Mouse (Mus musculus) spleen, postnatal 14 days (tissue): Measurements from ENCODE around the gene Slc5a2.

Experiments
- DNase-seq, 2 experiments: peaks; one replicate each; pipeline ENCODE4 v3.0.0; 2021 to 2022; ENCODE audit warnings: low spot score in 2 of 2

Gene Slc5a2

GRCm38 (mm10) chr7:128265411-128265810, at the start of gene Slc5a2:
Slc5a2 (plus strand) TSS chr7:128265657.
- DNase-seq, result no peak

- no peak for DNase-seq
Measured at GRCm38 (mm10) chr7:128219952-128220351, 45.5 kb upstream of the Slc5a2 start.

GRCm38 (mm10) chr7:128220936-128221335, 44.5 kb upstream of the Slc5a2 start:
- DNase-seq, result no peak

GRCm38 (mm10) chr7:128231741-128232140, 33.7 kb upstream of the Slc5a2 start:
- no peak for DNase-seq

- DNase-seq, result no peak
Measured at GRCm38 (mm10) chr7:128234796-128235195, 30.7 kb upstream of the Slc5a2 start.

DNA sequence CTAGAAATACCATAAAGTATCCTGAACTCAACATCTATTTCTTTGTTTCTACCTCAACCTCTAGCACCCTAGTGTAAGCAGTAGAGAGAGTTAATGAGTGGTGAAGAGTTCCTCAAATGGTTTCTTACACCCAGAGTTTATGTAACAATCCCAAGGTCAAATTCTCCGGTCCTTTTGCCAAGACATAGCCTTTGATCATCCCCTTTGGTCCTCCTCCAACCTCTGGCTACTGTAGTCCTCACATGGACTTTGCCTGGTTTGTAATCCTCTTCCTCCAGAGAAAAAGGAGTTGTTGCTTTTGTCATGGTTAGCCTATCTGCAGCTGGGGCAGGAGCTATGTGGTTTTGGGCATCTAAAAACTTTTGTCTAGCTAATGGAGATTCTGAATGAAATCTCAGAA, 30.0 kb upstream of the Slc5a2 start:
- DNase-seq, result no peak

- DNase-seq, result no peak
Measured at GRCm38 (mm10) chr7:128236426-128236825, 29.0 kb upstream of the Slc5a2 start.

DNA sequence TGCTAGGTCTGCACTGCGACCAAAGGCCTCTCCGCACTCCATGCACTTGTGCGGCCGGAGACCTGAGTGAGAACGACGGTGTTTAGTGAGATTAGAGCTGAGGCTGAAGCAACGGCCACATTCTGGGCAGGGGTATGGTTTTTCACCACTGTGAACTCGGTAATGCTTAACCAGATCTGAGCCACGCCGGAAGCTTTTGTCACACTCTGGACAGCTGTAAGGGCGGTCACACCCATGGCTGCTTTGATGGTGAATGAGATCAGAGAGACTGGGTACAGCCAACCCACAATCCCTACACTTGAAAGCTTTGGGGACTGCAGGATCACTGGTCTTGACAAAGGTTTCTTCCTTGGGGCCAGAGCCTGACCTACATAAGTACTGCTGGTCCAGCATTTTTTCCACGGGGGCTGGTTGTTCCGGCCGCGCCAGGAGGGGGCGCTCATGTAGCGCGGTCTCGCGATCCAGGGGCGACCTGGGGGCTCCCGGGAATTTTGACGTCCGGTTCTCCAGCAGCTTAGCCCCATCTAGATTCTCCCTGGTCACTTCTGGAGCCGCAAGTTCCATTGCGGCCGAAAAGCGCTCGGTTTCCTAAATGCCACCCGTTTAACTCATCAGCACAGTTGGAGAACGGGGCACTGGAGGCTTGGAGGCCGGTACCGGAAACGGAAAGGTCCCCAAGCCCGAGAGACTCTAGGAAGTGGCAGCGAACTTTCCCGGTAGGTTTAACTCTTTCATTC, 28.4 kb upstream of the Slc5a2 start, which contains the start of gene Armc5:
Armc5 (plus strand) TSS at position 487 of the 737 bp plus-strand sequence.
- DNase-seq, result peak; percentile 71 to 83

DNA sequence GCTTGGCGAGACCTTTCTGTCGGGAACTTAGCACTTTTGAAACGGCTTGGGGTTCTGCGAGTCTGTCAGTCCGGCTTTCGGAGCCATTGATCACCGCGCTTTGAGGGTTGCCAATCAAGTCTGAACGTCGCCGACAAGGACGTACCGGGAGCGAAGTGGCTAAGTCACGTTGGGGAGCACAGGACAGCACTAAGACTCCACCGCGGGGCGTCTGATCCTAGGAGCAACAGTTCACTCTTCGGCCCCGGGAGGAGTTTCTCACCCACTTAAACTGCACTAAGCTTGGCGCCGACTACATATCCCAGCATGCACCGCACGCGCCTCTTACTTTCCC, 27.9 kb upstream of the Slc5a2 start:
- no peak for DNase-seq

DNA sequence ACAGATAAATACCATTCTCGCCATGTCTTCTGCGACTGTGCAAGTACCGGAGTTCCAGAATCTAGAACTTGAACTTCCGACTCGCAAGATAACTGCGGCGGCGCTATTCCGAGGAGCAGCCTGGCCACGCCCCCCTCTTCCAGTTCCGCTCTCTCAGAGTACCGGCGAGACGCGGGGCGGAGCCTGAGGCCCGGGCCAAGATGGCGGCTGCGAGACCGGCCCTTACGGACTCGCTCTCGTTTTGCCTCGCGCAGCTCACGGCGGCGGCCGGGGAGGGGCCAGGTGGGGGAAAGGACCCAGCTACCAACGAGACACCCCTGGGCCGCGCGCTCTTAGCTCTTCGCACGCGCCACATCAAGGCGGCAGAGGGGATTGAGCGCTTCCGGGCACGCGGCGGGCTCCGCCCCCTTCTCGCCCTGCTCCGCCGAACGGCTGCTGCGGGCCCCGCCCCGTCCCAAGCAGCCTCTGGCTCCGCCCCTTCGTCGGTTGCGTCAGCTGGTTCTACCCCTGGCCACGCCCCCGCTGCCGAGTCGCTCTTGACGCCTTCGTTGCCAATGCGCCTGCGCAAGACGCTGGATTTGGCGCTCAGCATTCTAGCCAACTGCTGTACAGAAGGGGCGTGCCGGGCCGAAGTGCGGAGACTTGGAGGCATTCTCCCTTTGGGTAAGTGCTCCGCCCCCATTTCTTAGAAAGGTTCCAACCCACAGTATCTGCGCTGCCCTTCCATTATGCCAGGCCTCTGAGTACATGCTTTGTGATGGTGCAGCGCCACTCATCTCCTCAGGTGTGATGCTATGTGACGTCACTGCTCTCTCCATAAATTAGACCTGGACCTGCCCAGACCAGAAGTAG, 27.3 kb upstream of the Slc5a2 start, which contains the start of gene 9130023H24Rik:
9130023H24Rik (minus strand) TSS at position 105 of the 852 bp plus-strand sequence.
- DNase-seq, result peak; percentile 100

- peak in 1 of 2 experiments; percentile 50 for DNase-seq
Measured at GRCm38 (mm10) chr7:128238991-128239390, 26.5 kb upstream of the Slc5a2 start.

GRCm38 (mm10) chr7:128240131-128240784, 25.2 kb upstream of the Slc5a2 start:
- no peak for DNase-seq

DNA sequence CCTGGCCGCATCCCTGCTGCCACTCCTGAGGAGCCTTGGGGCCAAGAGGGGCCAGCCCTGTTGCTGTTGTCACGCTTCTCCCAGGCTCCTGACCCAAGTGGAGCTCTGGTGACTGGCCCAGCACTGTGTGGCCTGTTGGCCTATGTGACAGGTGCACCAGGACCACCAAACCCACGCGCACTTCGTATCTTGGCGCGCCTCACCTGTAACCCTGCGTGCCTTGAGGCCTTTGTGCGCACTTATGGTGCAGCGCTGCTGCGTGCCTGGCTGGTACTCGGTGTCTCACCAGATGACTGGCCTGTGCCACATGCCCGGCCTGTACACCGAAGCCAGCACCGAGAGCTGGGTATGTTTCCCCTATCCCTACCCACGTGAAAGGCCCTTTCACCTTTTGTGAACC, 23.1 kb upstream of the Slc5a2 start:
- DNase-seq, result no peak

- no peak for DNase-seq
Measured at GRCm38 (mm10) chr7:128243921-128244320, 21.5 kb upstream of the Slc5a2 start.

- no peak for DNase-seq
Measured at GRCm38 (mm10) chr7:128244410-128245025, 20.9 kb upstream of the Slc5a2 start.

DNA sequence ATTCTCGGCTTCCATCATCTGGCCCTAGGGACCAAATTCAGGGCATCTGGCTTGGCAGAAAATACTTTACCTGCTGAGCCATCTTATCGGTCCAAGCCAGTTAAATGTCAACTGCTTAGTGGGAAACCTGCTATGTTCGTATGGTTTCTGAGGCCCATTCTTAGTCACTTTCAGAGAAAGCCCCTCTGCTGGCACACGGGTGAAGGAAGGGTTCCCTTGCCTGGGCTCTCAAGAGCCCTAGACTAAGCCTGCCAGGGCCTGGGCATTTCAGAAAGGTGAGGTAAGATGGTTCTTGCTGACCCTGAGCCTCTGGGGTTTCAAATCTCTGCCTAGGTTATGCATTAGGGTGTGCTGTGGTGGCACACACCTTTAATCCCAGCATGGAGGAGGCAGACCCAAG, 19.9 kb upstream of the Slc5a2 start:
- no peak for DNase-seq

GRCm38 (mm10) chr7:128246496-128247391, 18.7 kb upstream of the Slc5a2 start, which contains the start of gene Tgfb1i1:
Tgfb1i1 (plus strand) TSS chr7:128246812.
- DNase-seq, result peak in 1 of 2 experiments; percentile 6

DNA sequence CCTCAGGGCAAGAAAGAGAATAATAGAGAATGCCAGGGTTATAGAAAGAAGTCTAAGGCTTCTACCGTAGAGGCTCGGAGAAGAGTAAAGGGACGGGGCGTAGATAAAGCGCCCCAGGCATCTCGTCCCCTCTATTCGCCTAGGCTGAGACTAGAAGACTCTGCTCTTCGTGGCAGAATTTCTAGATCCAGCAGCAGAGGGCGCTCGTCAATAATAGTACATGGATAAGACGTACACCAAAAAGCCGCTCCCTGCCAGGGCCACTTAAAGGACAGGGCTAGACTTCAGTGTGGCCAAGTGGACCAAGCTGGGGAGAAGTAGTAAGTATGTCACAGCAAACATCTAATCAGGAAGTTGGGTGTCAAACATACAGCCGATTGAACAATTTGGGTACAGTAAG, 18.0 kb upstream of the Slc5a2 start:
- DNase-seq, result peak; percentile 72 to 85

DNA sequence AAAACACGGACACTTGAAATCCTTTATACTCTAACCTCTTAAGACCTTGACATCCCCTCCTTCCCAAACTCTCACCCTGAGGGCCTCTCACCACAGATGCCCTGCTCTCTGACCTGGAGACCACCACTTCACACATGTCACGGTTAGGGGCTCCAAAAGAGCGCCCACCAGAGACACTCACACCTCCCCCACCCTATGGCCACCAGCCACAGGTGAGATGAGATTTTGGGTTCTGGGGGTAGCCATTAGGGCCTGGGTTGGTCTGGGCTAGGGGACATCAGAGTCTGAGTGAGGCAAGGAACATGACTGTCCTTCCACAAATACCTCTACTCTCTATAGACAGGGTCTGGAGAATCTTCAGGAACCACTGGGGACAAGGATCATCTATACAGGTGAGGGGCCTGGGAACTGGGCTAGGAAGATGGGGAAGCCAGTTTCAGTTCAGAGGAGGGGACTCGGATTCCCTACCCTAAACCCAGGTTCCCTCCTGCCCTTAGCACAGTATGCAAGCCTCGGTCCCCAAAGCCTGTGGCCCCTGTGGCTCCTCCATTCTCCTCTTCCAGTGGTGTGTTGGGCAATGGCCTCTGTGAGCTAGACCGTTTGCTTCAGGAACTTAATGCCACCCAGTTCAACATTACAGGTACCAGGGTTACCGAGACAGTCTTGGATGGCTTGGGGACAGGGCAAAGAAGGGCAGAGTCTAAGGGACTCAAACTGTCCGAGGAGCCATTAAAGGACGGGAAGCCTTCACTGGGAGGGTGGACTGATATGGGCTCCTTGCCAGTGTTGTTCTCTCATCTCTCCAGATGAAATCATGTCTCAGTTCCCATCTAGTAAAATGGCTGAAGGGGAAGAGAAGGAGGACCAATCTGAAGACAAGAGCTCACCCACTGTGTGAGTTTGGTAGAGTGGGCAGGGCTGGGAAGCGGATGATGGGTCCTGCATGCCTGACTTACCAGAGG, 17.1 kb upstream of the Slc5a2 start:
- DNase-seq, result peak in 1 of 2 experiments; percentile 5

- no peak for DNase-seq
Measured at GRCm38 (mm10) chr7:128249998-128250397, 15.5 kb upstream of the Slc5a2 start.
